Mouse (Mus musculus) bone marrow macrophage, adult 2 months (primary cell): Measurements from ENCODE around the gene Elp5. TPM values are rescaled to one million over a fixed set of nuclear protein-coding genes. Genes with fewer than 3 reads are reported as not detected.
A peak's percentile ranks its signal among the peaks of the same experiment; 100 is the strongest.

Experiments used
- H3K27ac ChIP-seq: 2 replicates; pipeline ENCODE4 v1.5.1; 2012; ENCODE audit warnings: low read depth, low read length; ENCODE audit not compliant: insufficient read depth
- H3K4me1 ChIP-seq: 2 replicates; pipeline ENCODE4 v1.6.1; 2012; ENCODE audit warnings: low read length; ENCODE audit not compliant: control insufficient read depth, insufficient read depth
- H3K4me3 ChIP-seq: 2 replicates; pipeline ENCODE4 v1.5.1; 2012; ENCODE audit warnings: mild to moderate bottlenecking, low read length, moderate library complexity; ENCODE audit not compliant: insufficient read depth
- CTCF ChIP-seq: IDR thresholded peaks from 2 replicates; pipeline ENCODE4 v1.5.1; 2012; ENCODE audit warnings: low read depth, mild to moderate bottlenecking, low read length, moderate library complexity
- POLR2A ChIP-seq: IDR thresholded peaks from 2 replicates; pipeline ENCODE4 v1.6.1; 2012; ENCODE audit warnings: mild to moderate bottlenecking, low read depth, low read length, borderline replicate concordance
- polyA plus RNA-seq: library from polyadenylated mRNA; stranded (reverse); fragments of >200 nt; gene quantifications from 2 replicates; pipeline ENCODE4 v1.2.4, GENCODE M21; 2012; ENCODE audit not compliant: missing spikeins, insufficient read depth, insufficient read length

Gene Elp5
- polyA plus RNA-seq, 1 experiment = 41.4 TPM

- TF ChIP-seq CTCF (no peak), POLR2A (no peak)
- H3K4me1 ChIP-seq = peaks cover 5% of the 10 kb centered on the region; the same call in 1 of the 2 replicates
- H3K27ac ChIP-seq = no peak within 1 kb of the TSS
- peak within 1 kb of the TSS; percentile 41 for H3K4me3 ChIP-seq
These were observed 34.1 kb downstream of the Elp5 start, which contains the start of gene Slc2a4 for GRCm38 (mm10) chr11:69948066-69948762. TSS of gene Slc2a4 (minus strand) at chr11:69948188.

DNA sequence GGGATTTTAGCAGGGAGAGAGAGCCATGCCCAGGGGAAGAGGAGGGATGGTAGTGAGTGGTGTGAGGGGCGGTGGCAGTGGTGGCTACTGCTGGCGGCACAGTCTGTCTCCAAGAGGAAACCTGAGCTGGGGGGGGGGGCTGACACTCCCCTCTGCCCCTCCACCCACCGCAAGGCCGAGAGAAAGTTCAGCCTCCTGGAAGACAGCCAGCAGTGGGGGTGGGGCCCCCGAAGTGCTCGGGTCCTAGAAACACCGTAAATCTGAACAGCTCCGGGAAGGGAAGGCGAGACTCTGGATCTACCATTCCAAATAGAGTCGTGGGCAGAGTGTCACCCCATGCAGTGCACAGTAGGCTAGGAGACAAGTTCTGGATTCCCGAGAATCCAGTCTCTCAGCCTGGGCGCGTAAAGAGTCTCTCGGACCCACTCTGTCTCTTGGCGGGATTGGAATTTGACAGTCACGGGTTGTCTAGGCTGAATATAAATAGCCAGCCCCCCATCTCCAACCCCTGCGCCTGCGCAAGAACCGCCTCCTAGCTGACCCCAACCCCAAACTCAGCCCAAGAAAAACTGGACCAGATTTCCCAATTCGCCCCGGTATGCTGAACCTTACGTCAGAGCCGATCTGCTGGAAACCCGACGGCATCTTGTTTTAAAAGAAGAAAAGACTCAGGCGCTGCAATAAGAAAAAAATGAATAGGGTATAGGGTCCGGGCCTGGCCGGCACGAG lies 34.8 kb downstream of the Elp5 start:
- TF ChIP-seq POLR2A = no peak
- TF ChIP-seq CTCF = no peak
- no peak overlapping the region for H3K27ac ChIP-seq
- H3K4me1 ChIP-seq = peaks cover 5% of the 10 kb centered on the region; the same call in 1 of the 2 replicates
- H3K4me3 ChIP-seq = peak overlapping the region; percentile 6; the same call in 1 of the 2 replicates

GRCm38 (mm10) chr11:69945997-69946891 lies 36.1 kb downstream of the Elp5 start:
- H3K4me3 ChIP-seq = no peak overlapping the region
- no peak overlapping the region for H3K27ac ChIP-seq
- no peak for TF ChIP-seq POLR2A
- TF ChIP-seq CTCF = no peak
- H3K4me1 ChIP-seq = peaks cover 5% of the 10 kb centered on the region; the same call in 1 of the 2 replicates

DNA sequence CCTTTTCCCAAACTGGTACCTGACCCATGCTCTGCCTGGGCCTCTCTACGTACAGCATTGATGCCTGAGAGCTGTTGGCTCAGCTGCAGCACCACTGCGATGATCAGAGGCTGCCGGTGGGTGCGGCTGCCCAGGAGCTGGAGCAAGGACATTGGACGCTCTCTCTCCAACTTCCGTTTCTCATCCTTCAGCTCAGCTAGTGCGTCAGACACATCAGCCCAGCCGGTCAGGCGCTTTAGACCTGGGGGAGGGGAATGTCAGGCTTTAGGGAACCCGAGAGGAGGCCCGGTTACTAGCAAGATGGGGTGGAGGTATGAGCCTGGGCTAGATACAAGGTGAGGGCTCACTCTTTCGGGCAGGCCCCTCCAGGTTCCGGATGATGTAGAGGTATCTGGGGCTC lies 37.1 kb downstream of the Elp5 start:
- H3K27ac ChIP-seq = no peak overlapping the region
- no peak for TF ChIP-seq CTCF
- TF ChIP-seq POLR2A = no peak
- H3K4me3 ChIP-seq = no peak overlapping the region
- peaks cover 5% of the 10 kb centered on the region; the same call in 1 of the 2 replicates for H3K4me1 ChIP-seq

DNA sequence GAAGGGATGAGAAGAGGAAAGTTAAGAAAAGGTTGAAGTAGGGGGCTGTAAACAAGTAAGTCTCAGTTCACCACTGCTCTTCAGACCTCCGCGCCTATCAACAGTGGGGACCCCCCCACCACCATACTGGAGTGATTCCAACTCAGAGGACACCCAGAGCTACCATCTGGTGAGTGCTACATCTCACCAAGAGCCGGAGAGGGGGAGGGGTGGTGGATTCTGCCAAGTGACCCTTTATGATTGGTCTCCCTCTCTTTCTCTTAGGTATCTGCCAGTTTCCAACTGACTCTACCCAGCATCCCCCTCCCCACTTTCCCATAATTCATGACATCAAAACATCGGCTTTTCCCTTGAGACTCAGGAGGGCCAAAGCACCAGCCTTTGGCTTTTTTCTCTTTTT lies 41.4 kb downstream of the Elp5 start:
- H3K4me1 ChIP-seq = no peaks in the 10 kb centered on the region
- TF ChIP-seq CTCF (no peak), POLR2A (no peak)

GRCm38 (mm10) chr11:69939731-69940130 lies 42.6 kb downstream of the Elp5 start:
- Histone ChIP-seq H3K4me3 (no peak overlapping the region), H3K4me1 (no peaks in the 10 kb centered on the region), H3K27ac (no peak overlapping the region)
- TF ChIP-seq CTCF = no peak
- no peak for TF ChIP-seq POLR2A

More for the DNA sequence above, 41.4 kb downstream of the Elp5 start:
- no peak overlapping the region for H3K4me3 ChIP-seq
- H3K27ac ChIP-seq = no peak overlapping the region

- H3K4me3 ChIP-seq = no peak overlapping the region
- H3K4me1 ChIP-seq = no peaks in the 10 kb centered on the region
- TF ChIP-seq POLR2A = no peak
- TF ChIP-seq CTCF = no peak
- no peak overlapping the region for H3K27ac ChIP-seq
These were observed 43.1 kb downstream of the Elp5 start for GRCm38 (mm10) chr11:69939181-69939580.

DNA sequence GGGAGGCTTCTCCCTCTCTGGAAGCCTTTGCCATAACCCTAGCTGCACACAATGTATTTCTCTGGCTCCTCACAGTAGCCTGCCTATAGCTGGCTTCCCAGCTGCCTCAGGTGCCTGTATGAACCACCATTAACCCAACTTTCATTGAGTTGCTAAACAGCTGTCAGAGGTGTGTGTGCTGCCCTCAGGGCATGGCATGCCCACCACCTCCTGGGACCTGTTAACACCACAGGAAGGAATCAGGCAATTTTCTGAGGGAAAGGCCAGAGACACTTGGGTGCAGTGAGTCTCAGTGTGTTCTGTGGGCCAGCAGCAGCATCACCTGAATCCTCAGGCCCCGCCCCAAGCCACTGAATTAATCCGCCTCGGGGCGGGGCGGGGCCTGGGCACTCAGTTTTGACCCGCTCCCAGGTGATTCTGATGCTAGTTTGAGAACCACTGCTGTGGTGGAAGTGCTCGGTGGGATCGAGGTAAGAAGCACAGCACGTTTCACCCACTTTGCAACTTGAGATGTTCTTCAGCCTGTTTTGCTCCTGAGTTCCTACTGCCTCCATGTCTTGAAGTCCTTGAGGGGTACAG lies 43.8 kb downstream of the Elp5 start:
- H3K4me3 ChIP-seq = no peak overlapping the region
- H3K27ac ChIP-seq = no peak overlapping the region
- TF ChIP-seq POLR2A = no peak
- H3K4me1 ChIP-seq = no peaks in the 10 kb centered on the region

GRCm38 (mm10) chr11:69937834-69938233 lies 44.5 kb downstream of the Elp5 start:
- Histone ChIP-seq H3K4me3 (no peak overlapping the region), H3K27ac (no peak overlapping the region), H3K4me1 (no peaks in the 10 kb centered on the region)
- TF ChIP-seq POLR2A = no peak
- no peak for TF ChIP-seq CTCF
